Mouse (Mus musculus): ENCODE measurements around the gene Vmn2r72. TPM values are rescaled to one million over a fixed set of nuclear protein-coding genes. Genes with fewer than 3 reads are reported as not detected.

The Vmn2r72 gene
- polyA plus RNA-seq (2011; ENCODE audit: insufficient read depth, insufficient read length, low replicate concordance, missing spikeins) = not detected in 2 replicates

DNA sequence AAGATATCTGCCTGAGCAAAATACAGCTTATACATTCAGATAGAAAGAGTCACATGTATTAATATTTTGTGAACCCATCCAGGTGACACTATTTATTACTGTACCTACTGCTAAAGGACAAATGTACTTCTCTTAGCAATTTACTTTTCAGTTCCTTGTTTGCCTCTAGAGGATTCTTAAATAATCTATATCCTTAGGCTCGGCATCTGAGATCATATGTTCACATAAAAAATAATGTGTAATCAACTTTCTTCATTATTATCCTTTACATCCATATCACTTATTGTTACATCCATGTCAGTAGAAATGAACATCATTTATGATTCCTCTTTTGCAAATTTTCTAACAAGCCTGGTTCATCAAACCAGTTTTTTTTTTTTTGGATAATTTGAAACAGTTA is at the start of gene Vmn2r72:
Gene Vmn2r72 (minus strand): TSS at position 101 of the 400 bp plus-strand sequence.
- WGBS = 90% methylated on average over 1 of the region's 1 CpGs
- Histone ChIP-seq H3K4me1 (ENCODE audit: control insufficient read depth, insufficient read depth, low read length) (no peaks in the 10 kb centered on the region), H3K4me3 (replicated peaks; ENCODE audit: control insufficient read depth, low read depth, low read length) (no peak within 1 kb of the TSS), H3K27ac (ENCODE audit: control insufficient read depth, insufficient read depth, low read depth, low read length, poor library complexity) (no peak within 1 kb of the TSS)
- TF ChIP-seq POLR2A (IDR thresholded peaks at IDR 0.05; ENCODE audit: borderline replicate concordance, control insufficient read depth, low read depth, low read length) = no peak
- no peak for TF ChIP-seq CTCF (IDR thresholded peaks at IDR 0.05; ENCODE audit: control insufficient read depth, insufficient read depth, low read length)

Other genes with a start within 250 kb of the Vmn2r72 start
- not detected in 2 replicates for gene Vmn2r71, start 192.0 kb downstream of the Vmn2r72 start, polyA plus RNA-seq (2011; ENCODE audit: insufficient read depth, insufficient read length, low replicate concordance, missing spikeins)
- gene Vmn2r70, start 185.9 kb downstream of the Vmn2r72 start, polyA plus RNA-seq (2011; ENCODE audit: insufficient read depth, insufficient read length, low replicate concordance, missing spikeins) = not detected in 2 replicates
- gene Vmn2r73, start 121.2 kb upstream of the Vmn2r72 start, polyA plus RNA-seq (2011; ENCODE audit: insufficient read depth, insufficient read length, low replicate concordance, missing spikeins) = 0.15 TPM in 1 of 2 replicates, not detected in the other
- 0.20 and 0.45 TPM in 2 replicates for gene Vmn2r74, start 206.5 kb upstream of the Vmn2r72 start, polyA plus RNA-seq (2011; ENCODE audit: insufficient read depth, insufficient read length, low replicate concordance, missing spikeins)